Mouse (Mus musculus): ENCODE data around the gene Gm11492.

- TF ChIP-seq CHD2 (IDR thresholded peaks at IDR 0.05; ENCODE audit: low read depth, low read length), result no peak
- TF ChIP-seq ZNF384 (IDR thresholded peaks at IDR 0.05; ENCODE audit: low read depth, low read length), result no peak
- no peak for TF ChIP-seq ZC3H11A (IDR thresholded peaks at IDR 0.05; ENCODE audit: borderline replicate concordance, low read depth, low read length)
- TF ChIP-seq MAFK (IDR thresholded peaks at IDR 0.05; ENCODE audit: insufficient read depth, low read depth, low read length), result no peak
- no peak for TF ChIP-seq HCFC1 (IDR thresholded peaks at IDR 0.05; ENCODE audit: borderline replicate concordance, insufficient read depth, low read length)
These were observed 14.2 kb downstream of the Gm11492 start for GRCm38 (mm10) chr11:87580543-87581085.
